Mouse (Mus musculus): Measurements from ENCODE around the gene Plekhm3. TPM values are rescaled to one million over a fixed set of nuclear protein-coding genes. Genes with fewer than 3 reads are reported as not detected.

Gene Plekhm3
- polyA plus RNA-seq, 1 experiment from 2014 or later: 10.4 TPM

DNA sequence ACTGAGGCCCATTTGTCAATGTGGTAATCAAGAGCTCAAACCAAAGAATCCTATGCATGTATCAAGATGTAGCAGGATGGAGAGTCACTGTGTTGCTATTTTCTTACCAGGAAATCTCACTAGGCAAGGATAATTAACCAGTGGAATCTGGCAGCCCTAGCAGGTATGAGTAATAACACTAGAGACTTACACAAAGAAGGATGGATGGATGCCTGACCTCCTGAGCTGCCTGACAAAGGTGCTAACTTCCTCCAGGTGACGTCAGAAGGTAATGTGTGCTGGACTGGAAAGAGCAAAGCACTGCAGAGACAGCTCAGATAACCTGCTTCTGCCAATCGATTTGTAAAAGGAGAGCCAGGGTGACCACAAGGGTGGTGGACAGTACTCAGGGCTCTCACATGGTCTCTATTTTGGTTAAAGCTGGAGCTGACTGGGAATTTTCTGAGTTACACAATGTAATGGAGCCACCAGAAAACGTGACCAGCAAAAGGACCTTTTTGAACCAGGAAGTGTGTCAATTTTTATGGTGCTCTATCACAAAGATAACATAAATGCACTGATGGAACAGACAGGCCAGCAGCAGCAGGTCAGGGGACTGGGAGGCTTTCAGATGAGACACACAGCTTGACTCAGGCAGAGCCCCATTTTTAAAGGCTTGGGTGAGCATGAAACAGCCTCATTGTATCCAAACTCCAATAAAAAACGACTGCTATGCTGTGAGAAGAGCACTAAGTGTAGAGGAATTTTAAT, 14.4 kb downstream of the Plekhm3 start:
- H3K9ac ChIP-seq (replicated peaks; ENCODE audit: low read depth, low read length): no peak overlapping the region
- H3K27ac ChIP-seq (ENCODE audit: low read length): no peak overlapping the region
- WGBS: 71% methylated on average over 4 of the region's 4 CpGs
- no peak overlapping the region for H3K4me2 ChIP-seq (replicated peaks; ENCODE audit: low read depth, low read length)
- no peaks in the 10 kb centered on the region for H3K4me1 ChIP-seq (ENCODE audit: control insufficient read depth, insufficient read depth, low read length)
- H3K36me3 ChIP-seq (ENCODE audit: control insufficient read depth, insufficient read depth, low read length): no peaks in the 10 kb centered on the region
- no peaks in the 10 kb centered on the region for H3K27me3 ChIP-seq (ENCODE audit: control insufficient read depth, insufficient read depth, low read length)
- no peak for ATAC-seq (ENCODE audit: insufficient number of reproducible peaks, insufficient read depth, low FRiP score, low read depth)
- no peak overlapping the region for H3K4me3 ChIP-seq (ENCODE audit: low read depth, low read length)
- H3K9me3 ChIP-seq (ENCODE audit: control insufficient read depth, low read depth, low read length): no peaks in the 10 kb centered on the region

DNA sequence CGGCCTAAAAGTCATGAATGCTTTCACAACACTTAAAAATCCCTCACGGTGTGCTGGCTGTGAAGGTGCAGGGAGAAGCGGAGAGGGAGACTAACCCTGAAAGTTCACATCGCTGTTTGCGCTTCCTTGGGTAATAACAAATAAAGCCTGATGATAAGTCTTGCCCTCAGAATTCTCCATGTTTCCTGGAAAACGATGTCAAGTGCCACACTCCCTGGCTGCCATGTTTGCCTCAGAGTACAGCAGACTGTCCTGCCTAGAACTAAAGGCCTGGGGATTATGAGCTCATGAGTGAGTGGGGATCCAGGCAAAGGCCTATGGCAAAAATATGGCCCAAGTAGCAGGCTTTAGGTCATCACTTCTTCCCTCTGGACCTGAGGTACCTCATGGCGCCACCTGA, 17.7 kb downstream of the Plekhm3 start:
- 89% methylated on average over 7 of the region's 7 CpGs for WGBS
- H3K36me3 ChIP-seq (ENCODE audit: control insufficient read depth, insufficient read depth, low read length): no peaks in the 10 kb centered on the region
- no peak overlapping the region for H3K9ac ChIP-seq (replicated peaks; ENCODE audit: low read depth, low read length)
- H3K9me3 ChIP-seq (ENCODE audit: control insufficient read depth, low read depth, low read length): no peaks in the 10 kb centered on the region
- no peak overlapping the region for H3K27ac ChIP-seq (ENCODE audit: low read length)
- H3K4me1 ChIP-seq (ENCODE audit: control insufficient read depth, insufficient read depth, low read length): no peaks in the 10 kb centered on the region
- H3K4me3 ChIP-seq (ENCODE audit: low read depth, low read length): no peak overlapping the region
- H3K4me2 ChIP-seq (replicated peaks; ENCODE audit: low read depth, low read length): no peak overlapping the region
- no peak for ATAC-seq (ENCODE audit: insufficient number of reproducible peaks, insufficient read depth, low FRiP score, low read depth)
- H3K27me3 ChIP-seq (ENCODE audit: control insufficient read depth, insufficient read depth, low read length): no peaks in the 10 kb centered on the region

DNA sequence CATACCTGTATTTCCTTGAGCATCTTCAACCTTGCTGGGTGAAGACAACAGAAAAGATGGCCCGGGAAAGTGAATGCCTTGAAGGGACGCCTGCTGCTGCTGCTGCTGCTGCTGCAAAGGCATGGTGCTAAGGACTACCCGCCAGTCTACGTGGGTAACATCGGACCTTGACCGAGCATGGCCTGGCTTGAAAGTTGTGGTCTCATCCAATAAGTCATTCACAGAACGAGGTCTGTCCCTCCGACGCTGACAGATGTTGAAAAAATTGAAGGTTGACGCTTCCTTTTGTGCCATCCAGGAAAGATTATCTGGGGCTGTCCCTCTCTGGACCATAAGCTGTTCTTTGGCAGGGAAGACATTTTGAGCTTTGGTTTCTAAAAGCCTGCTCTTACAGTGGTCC, 18.9 kb downstream of the Plekhm3 start:
- H3K4me2 ChIP-seq (replicated peaks; ENCODE audit: low read depth, low read length): no peak overlapping the region
- no peaks in the 10 kb centered on the region for H3K36me3 ChIP-seq (ENCODE audit: control insufficient read depth, insufficient read depth, low read length)
- no peak overlapping the region for H3K4me3 ChIP-seq (ENCODE audit: low read depth, low read length)
- no peaks in the 10 kb centered on the region for H3K9me3 ChIP-seq (ENCODE audit: control insufficient read depth, low read depth, low read length)
- WGBS: 90% methylated on average over 10 of the region's 10 CpGs
- no peaks in the 10 kb centered on the region for H3K27me3 ChIP-seq (ENCODE audit: control insufficient read depth, insufficient read depth, low read length)
- no peak overlapping the region for H3K27ac ChIP-seq (ENCODE audit: low read length)
- H3K9ac ChIP-seq (replicated peaks; ENCODE audit: low read depth, low read length): no peak overlapping the region
- no peak for ATAC-seq (ENCODE audit: insufficient number of reproducible peaks, insufficient read depth, low FRiP score, low read depth)
- no peaks in the 10 kb centered on the region for H3K4me1 ChIP-seq (ENCODE audit: control insufficient read depth, insufficient read depth, low read length)

GRCm38 (mm10) chr1:64932921-64933320, 23.7 kb downstream of the Plekhm3 start:
- H3K4me3 ChIP-seq (ENCODE audit: low read depth, low read length): no peak overlapping the region

GRCm38 (mm10) chr1:64930124-64930523, 26.5 kb downstream of the Plekhm3 start:
- H3K4me1 ChIP-seq (ENCODE audit: control insufficient read depth, insufficient read depth, low read length): no peaks in the 10 kb centered on the region
- no peaks in the 10 kb centered on the region for H3K27me3 ChIP-seq (ENCODE audit: control insufficient read depth, insufficient read depth, low read length)
- no peak for ATAC-seq (ENCODE audit: insufficient number of reproducible peaks, insufficient read depth, low FRiP score, low read depth)
- H3K36me3 ChIP-seq (ENCODE audit: control insufficient read depth, insufficient read depth, low read length): no peaks in the 10 kb centered on the region
- 53% methylated on average over 6 of the region's 6 CpGs for WGBS
- no peak overlapping the region for H3K9ac ChIP-seq (replicated peaks; ENCODE audit: low read depth, low read length)
- H3K9me3 ChIP-seq (ENCODE audit: control insufficient read depth, low read depth, low read length): no peaks in the 10 kb centered on the region
- H3K4me3 ChIP-seq (ENCODE audit: low read depth, low read length): no peak overlapping the region
- H3K27ac ChIP-seq (ENCODE audit: low read length): no peak overlapping the region
- no peak overlapping the region for H3K4me2 ChIP-seq (replicated peaks; ENCODE audit: low read depth, low read length)

More at GRCm38 (mm10) chr1:64932921-64933320, 23.7 kb downstream of the Plekhm3 start:
- no peak overlapping the region for H3K9ac ChIP-seq (replicated peaks; ENCODE audit: low read depth, low read length)
- ATAC-seq (ENCODE audit: insufficient number of reproducible peaks, insufficient read depth, low FRiP score, low read depth): no peak
- H3K4me2 ChIP-seq (replicated peaks; ENCODE audit: low read depth, low read length): no peak overlapping the region
- H3K9me3 ChIP-seq (ENCODE audit: control insufficient read depth, low read depth, low read length): no peaks in the 10 kb centered on the region
- WGBS: 97% methylated on average over 1 of the region's 1 CpGs
- H3K27ac ChIP-seq (ENCODE audit: low read length): no peak overlapping the region
- H3K4me1 ChIP-seq (ENCODE audit: control insufficient read depth, insufficient read depth, low read length): no peaks in the 10 kb centered on the region
- H3K27me3 ChIP-seq (ENCODE audit: control insufficient read depth, insufficient read depth, low read length): no peaks in the 10 kb centered on the region
- no peaks in the 10 kb centered on the region for H3K36me3 ChIP-seq (ENCODE audit: control insufficient read depth, insufficient read depth, low read length)

GRCm38 (mm10) chr1:64929673-64930072, 27.0 kb downstream of the Plekhm3 start:
- Histone ChIP-seq H3K4me2 (replicated peaks; ENCODE audit: low read depth, low read length) (no peak overlapping the region), H3K4me3 (ENCODE audit: low read depth, low read length) (no peak overlapping the region), H3K27ac (ENCODE audit: low read length) (no peak overlapping the region), H3K27me3 (ENCODE audit: control insufficient read depth, insufficient read depth, low read length) (no peaks in the 10 kb centered on the region), H3K9me3 (ENCODE audit: control insufficient read depth, low read depth, low read length) (no peaks in the 10 kb centered on the region), H3K9ac (replicated peaks; ENCODE audit: low read depth, low read length) (no peak overlapping the region), H3K36me3 (ENCODE audit: control insufficient read depth, insufficient read depth, low read length) (no peaks in the 10 kb centered on the region), H3K4me1 (ENCODE audit: control insufficient read depth, insufficient read depth, low read length) (no peaks in the 10 kb centered on the region)
- no peak for ATAC-seq (ENCODE audit: insufficient number of reproducible peaks, insufficient read depth, low FRiP score, low read depth)
- WGBS: 72% methylated on average over 4 of the region's 4 CpGs

GRCm38 (mm10) chr1:64928542-64928941, 28.1 kb downstream of the Plekhm3 start:
- Histone ChIP-seq H3K4me1 (ENCODE audit: control insufficient read depth, insufficient read depth, low read length) (no peaks in the 10 kb centered on the region), H3K4me3 (ENCODE audit: low read depth, low read length) (no peak overlapping the region), H3K36me3 (ENCODE audit: control insufficient read depth, insufficient read depth, low read length) (no peaks in the 10 kb centered on the region), H3K9me3 (ENCODE audit: control insufficient read depth, low read depth, low read length) (no peaks in the 10 kb centered on the region), H3K4me2 (replicated peaks; ENCODE audit: low read depth, low read length) (no peak overlapping the region), H3K9ac (replicated peaks; ENCODE audit: low read depth, low read length) (no peak overlapping the region), H3K27me3 (ENCODE audit: control insufficient read depth, insufficient read depth, low read length) (no peaks in the 10 kb centered on the region), H3K27ac (ENCODE audit: low read length) (no peak overlapping the region)
- WGBS: 97% methylated on average over 3 of the region's 3 CpGs
- ATAC-seq (ENCODE audit: insufficient number of reproducible peaks, insufficient read depth, low FRiP score, low read depth): no peak

- 89% methylated on average over 15 of the region's 15 CpGs for WGBS
These were observed 29.0 kb downstream of the Plekhm3 start for GRCm38 (mm10) chr1:64927437-64928274.

More at GRCm38 (mm10) chr1:64927437-64928274, 29.0 kb downstream of the Plekhm3 start:
- no peaks in the 10 kb centered on the region for H3K36me3 ChIP-seq (ENCODE audit: control insufficient read depth, insufficient read depth, low read length)
- H3K9me3 ChIP-seq (ENCODE audit: control insufficient read depth, low read depth, low read length): no peaks in the 10 kb centered on the region
- no peak overlapping the region for H3K4me3 ChIP-seq (ENCODE audit: low read depth, low read length)
- no peak overlapping the region for H3K9ac ChIP-seq (replicated peaks; ENCODE audit: low read depth, low read length)
- no peaks in the 10 kb centered on the region for H3K4me1 ChIP-seq (ENCODE audit: control insufficient read depth, insufficient read depth, low read length)
- no peak overlapping the region for H3K4me2 ChIP-seq (replicated peaks; ENCODE audit: low read depth, low read length)
- no peak overlapping the region for H3K27ac ChIP-seq (ENCODE audit: low read length)
- no peaks in the 10 kb centered on the region for H3K27me3 ChIP-seq (ENCODE audit: control insufficient read depth, insufficient read depth, low read length)
- ATAC-seq (ENCODE audit: insufficient number of reproducible peaks, insufficient read depth, low FRiP score, low read depth): no peak
